Mouse (Mus musculus) CH12.LX (cell line): ENCODE results near the gene Btbd19.

Source experiments
- CHD2 ChIP-seq: IDR thresholded peaks from 2 replicates; pipeline ENCODE4 v1.6.1; 2011; ENCODE audit warnings: low read length, improper control_type of control experiment
- CTCF ChIP-seq, 2 experiments: IDR thresholded peaks in 1 of 2; conservative IDR thresholded peaks in 1 of 2; 2 replicates each; pipeline ENCODE4 v1.5.1; 2011 to 2012; ENCODE audit warnings: low read depth in 2 of 2, low read length in 2 of 2, improper control_type of control experiment in 1 of 2, inconsistent platforms in 1 of 2, mild to moderate bottlenecking in 1 of 2, moderate library complexity in 1 of 2
- ELF1 ChIP-seq: IDR thresholded peaks from 2 replicates; pipeline ENCODE4 v1.6.1; 2014; ENCODE audit warnings: low read depth, mild to moderate bottlenecking, inconsistent platforms, low read length, improper control_type of control experiment
- EP300 ChIP-seq: IDR thresholded peaks from 2 replicates; pipeline ENCODE4 v1.6.1; 2011; ENCODE audit warnings: low read length, improper control_type of control experiment
- MXI1 ChIP-seq: IDR thresholded peaks from 2 replicates; pipeline ENCODE4 v1.6.1; 2011; ENCODE audit warnings: mild to moderate bottlenecking, low read depth, low read length, improper control_type of control experiment
- NELFE ChIP-seq: IDR thresholded peaks from 2 replicates; pipeline ENCODE4 v1.6.1; 2011; ENCODE audit warnings: low read depth, low read length, improper control_type of control experiment
- POLR2A ChIP-seq: IDR thresholded peaks from 2 replicates; pipeline ENCODE4 v1.6.1; 2011; ENCODE audit warnings: low read depth, mild to moderate bottlenecking, improper control_type of control experiment, low read length
- TCF12 ChIP-seq: IDR thresholded peaks from 2 replicates; pipeline ENCODE4 v1.6.1; 2014; ENCODE audit warnings: low read depth, mild to moderate bottlenecking, inconsistent platforms, low read length, improper control_type of control experiment
- USF1 ChIP-seq: IDR thresholded peaks from 2 replicates; pipeline ENCODE4 v1.6.1; 2014; ENCODE audit warnings: low read depth, mild to moderate bottlenecking, inconsistent platforms, low read length, improper control_type of control experiment
- ZMIZ1 ChIP-seq: IDR thresholded peaks from 2 replicates; pipeline ENCODE4 v1.6.1; 2012; ENCODE audit warnings: low read depth, mild to moderate bottlenecking, inconsistent platforms, low read length, improper control_type of control experiment

GRCm38 (mm10) chr4:117119636-117120035 lies 5.9 kb downstream of the Btbd19 start:
- no peak for TF ChIP-seq NELFE
- no peak for TF ChIP-seq CTCF (conservative IDR thresholded peaks at IDR 0.05 in 1 of 2, IDR thresholded peaks at IDR 0.05 in 1 of 2; ENCODE audit: low read depth in 2 of 2, low read length in 2 of 2)
- TF ChIP-seq CHD2 = no peak
- TF ChIP-seq EP300 = no peak
- no peak for TF ChIP-seq TCF12
- no peak for TF ChIP-seq ELF1
- TF ChIP-seq MXI1 = no peak
- no peak for TF ChIP-seq USF1
- TF ChIP-seq POLR2A = no peak
- TF ChIP-seq ZMIZ1 = no peak
